Mouse (Mus musculus): ENCODE results near the gene Banp. TPM values are rescaled to one million over a fixed set of nuclear protein-coding genes. Genes with fewer than 3 reads are reported as not detected.

Banp gene
- polyA plus RNA-seq, 1 experiment from 2014 or later, result 39.5 TPM

DNA sequence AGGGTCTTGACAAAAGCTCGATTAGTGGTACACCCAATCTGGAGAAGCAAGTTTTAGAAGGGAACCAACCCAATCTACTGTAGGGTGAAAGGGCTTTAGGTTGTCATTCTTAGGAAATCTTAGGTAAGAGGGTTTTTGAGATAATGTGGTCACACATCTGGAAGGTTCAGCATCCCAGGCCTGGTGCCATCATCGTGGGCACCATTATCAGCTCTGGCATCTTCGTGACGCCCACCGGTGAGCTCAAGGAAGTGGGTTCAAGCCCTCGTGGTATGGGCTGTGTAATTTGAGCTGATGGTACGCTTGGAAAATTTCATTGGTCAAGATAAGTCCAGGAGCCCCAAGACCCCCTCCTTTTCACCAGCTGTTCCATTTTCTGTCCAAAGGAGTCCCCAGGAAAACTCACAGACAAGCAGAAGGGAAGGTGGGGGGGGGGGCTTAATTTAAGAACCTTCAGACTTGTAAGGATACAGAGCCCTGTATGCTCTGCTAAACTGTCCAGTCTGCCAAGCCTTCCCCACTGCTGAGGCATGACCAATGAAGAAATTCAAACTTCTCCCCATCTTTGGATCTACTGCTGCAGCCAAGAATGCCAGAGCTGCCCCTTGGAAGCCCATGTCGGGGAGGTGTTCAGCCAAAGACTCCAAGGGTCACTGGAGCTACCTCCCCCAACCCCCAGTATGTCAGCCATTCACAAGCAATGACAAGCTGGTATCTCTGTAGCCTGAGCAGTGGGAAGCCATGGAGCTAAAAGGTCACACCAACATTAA lies 41.0 kb upstream of the Banp start:
- peaks cover 25% of the 10 kb centered on the region for H3K4me1 ChIP-seq (ENCODE audit: control insufficient read depth, insufficient read depth, low read length)
- no peaks in the 10 kb centered on the region for H3K36me3 ChIP-seq (ENCODE audit: control insufficient read depth, insufficient read depth, low read length)
- no peak overlapping the region for H3K9ac ChIP-seq (ENCODE audit: low read depth, low read length)
- H3K9me3 ChIP-seq (ENCODE audit: control insufficient read depth, low read length), result no peaks in the 10 kb centered on the region
- ATAC-seq (ENCODE audit: low FRiP score, low TSS enrichment), result no peak
- H3K27me3 ChIP-seq (ENCODE audit: control insufficient read depth, insufficient read depth, low read length), result no peaks in the 10 kb centered on the region
- no peak overlapping the region for H3K4me3 ChIP-seq (ENCODE audit: low read length)
- 33% methylated on average over 8 of the region's 8 CpGs for WGBS
- H3K27ac ChIP-seq (ENCODE audit: low read depth, low read length), result no peak overlapping the region
- peak overlapping the region; percentile 97 for H3K4me2 ChIP-seq (replicated peaks; ENCODE audit: low read depth, low read length)

- H3K4me3 ChIP-seq (ENCODE audit: low read length), result no peak overlapping the region
- no peaks in the 10 kb centered on the region for H3K27me3 ChIP-seq (ENCODE audit: control insufficient read depth, insufficient read depth, low read length)
- no peaks in the 10 kb centered on the region for H3K36me3 ChIP-seq (ENCODE audit: control insufficient read depth, insufficient read depth, low read length)
- H3K4me1 ChIP-seq (ENCODE audit: control insufficient read depth, insufficient read depth, low read length), result peaks cover 25% of the 10 kb centered on the region
- no peak overlapping the region for H3K9ac ChIP-seq (ENCODE audit: low read depth, low read length)
- no peak overlapping the region for H3K4me2 ChIP-seq (replicated peaks; ENCODE audit: low read depth, low read length)
- no peak for ATAC-seq (ENCODE audit: low FRiP score, low TSS enrichment)
- no peak overlapping the region for H3K27ac ChIP-seq (ENCODE audit: low read depth, low read length)
- no peaks in the 10 kb centered on the region for H3K9me3 ChIP-seq (ENCODE audit: control insufficient read depth, low read length)
- WGBS, result 70% methylated on average over 8 of the region's 8 CpGs
Observed at GRCm38 (mm10) chr8:121909148-121909541, 40.4 kb upstream of the Banp start.

DNA sequence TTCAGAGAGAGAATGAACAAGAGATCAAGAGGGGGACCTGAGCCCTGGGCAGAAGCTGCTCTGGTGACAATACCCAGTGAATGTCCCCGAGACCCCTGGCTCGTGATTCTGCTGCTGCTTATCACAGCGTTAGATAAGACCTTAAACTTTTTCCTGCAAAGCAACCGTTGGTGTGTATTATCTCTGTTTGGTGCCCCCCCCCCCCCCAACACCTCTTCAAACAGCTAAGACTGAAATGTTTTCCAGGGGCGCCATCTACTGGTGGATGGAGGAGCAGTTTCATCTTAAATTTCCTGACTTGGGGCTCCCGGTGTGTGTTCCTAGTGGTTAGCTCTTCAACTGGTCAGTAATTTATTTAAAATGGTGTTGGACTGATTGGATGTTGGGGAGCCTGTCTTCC lies 39.9 kb upstream of the Banp start:
- Histone ChIP-seq H3K4me3 (ENCODE audit: low read length) (no peak overlapping the region), H3K9me3 (ENCODE audit: control insufficient read depth, low read length) (no peaks in the 10 kb centered on the region), H3K27ac (ENCODE audit: low read depth, low read length) (no peak overlapping the region), H3K9ac (ENCODE audit: low read depth, low read length) (no peak overlapping the region), H3K4me2 (replicated peaks; ENCODE audit: low read depth, low read length) (no peak overlapping the region), H3K36me3 (ENCODE audit: control insufficient read depth, insufficient read depth, low read length) (no peaks in the 10 kb centered on the region), H3K27me3 (ENCODE audit: control insufficient read depth, insufficient read depth, low read length) (no peaks in the 10 kb centered on the region), H3K4me1 (ENCODE audit: control insufficient read depth, insufficient read depth, low read length) (peaks cover 25% of the 10 kb centered on the region)
- 9% methylated on average over 6 of the region's 6 CpGs for WGBS
- ATAC-seq (ENCODE audit: low FRiP score, low TSS enrichment), result no peak

- 94% methylated on average over 6 of the region's 6 CpGs for WGBS
- ATAC-seq (ENCODE audit: low FRiP score, low TSS enrichment), result no peak
- Histone ChIP-seq H3K4me1 (ENCODE audit: control insufficient read depth, insufficient read depth, low read length) (peaks cover 9% of the 10 kb centered on the region; the same call in 1 of the 2 replicates), H3K9ac (ENCODE audit: low read depth, low read length) (no peak overlapping the region), H3K9me3 (ENCODE audit: control insufficient read depth, low read length) (no peaks in the 10 kb centered on the region), H3K27me3 (ENCODE audit: control insufficient read depth, insufficient read depth, low read length) (no peaks in the 10 kb centered on the region), H3K27ac (ENCODE audit: low read depth, low read length) (no peak overlapping the region), H3K36me3 (ENCODE audit: control insufficient read depth, insufficient read depth, low read length) (no peaks in the 10 kb centered on the region), H3K4me2 (replicated peaks; ENCODE audit: low read depth, low read length) (no peak overlapping the region), H3K4me3 (ENCODE audit: low read length) (no peak overlapping the region)
Observed at GRCm38 (mm10) chr8:121911400-121911799, 38.1 kb upstream of the Banp start.

- Histone ChIP-seq H3K27ac (ENCODE audit: low read depth, low read length) (no peak overlapping the region), H3K4me1 (ENCODE audit: control insufficient read depth, insufficient read depth, low read length) (peaks cover 9% of the 10 kb centered on the region; the same call in 1 of the 2 replicates), H3K27me3 (ENCODE audit: control insufficient read depth, insufficient read depth, low read length) (no peaks in the 10 kb centered on the region), H3K9me3 (ENCODE audit: control insufficient read depth, low read length) (no peaks in the 10 kb centered on the region), H3K9ac (ENCODE audit: low read depth, low read length) (no peak overlapping the region), H3K4me2 (replicated peaks; ENCODE audit: low read depth, low read length) (no peak overlapping the region), H3K36me3 (ENCODE audit: control insufficient read depth, insufficient read depth, low read length) (no peaks in the 10 kb centered on the region), H3K4me3 (ENCODE audit: low read length) (no peak overlapping the region)
- 71% methylated on average over 7 of the region's 7 CpGs for WGBS
- ATAC-seq (ENCODE audit: low FRiP score, low TSS enrichment), result no peak
Observed at GRCm38 (mm10) chr8:121911987-121912386, 37.6 kb upstream of the Banp start.

DNA sequence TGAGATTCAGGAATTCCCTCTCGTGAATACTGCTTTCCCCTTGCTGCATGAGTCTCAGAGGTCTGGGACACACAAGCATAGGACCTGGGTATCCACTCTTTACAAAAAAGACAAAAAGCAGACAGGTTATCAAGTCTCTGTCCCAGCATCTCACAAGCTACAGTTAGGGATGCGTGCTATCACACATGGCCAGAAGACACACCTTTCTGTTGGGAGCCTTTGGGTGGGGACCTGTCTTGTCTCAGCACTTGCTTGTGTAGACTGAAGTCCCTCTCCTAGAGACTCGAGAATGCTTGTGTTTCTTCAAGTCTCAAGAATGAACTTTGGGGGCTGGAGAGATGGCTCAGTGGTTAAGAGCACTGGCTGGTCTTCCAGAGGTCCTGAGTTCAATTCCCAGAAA lies 36.7 kb upstream of the Banp start:
- Histone ChIP-seq H3K27ac (ENCODE audit: low read depth, low read length) (no peak overlapping the region), H3K9ac (ENCODE audit: low read depth, low read length) (no peak overlapping the region), H3K4me1 (ENCODE audit: control insufficient read depth, insufficient read depth, low read length) (peaks cover 8% of the 10 kb centered on the region; the same call in 1 of the 2 replicates), H3K4me2 (replicated peaks; ENCODE audit: low read depth, low read length) (no peak overlapping the region), H3K36me3 (ENCODE audit: control insufficient read depth, insufficient read depth, low read length) (no peaks in the 10 kb centered on the region), H3K27me3 (ENCODE audit: control insufficient read depth, insufficient read depth, low read length) (no peaks in the 10 kb centered on the region), H3K9me3 (ENCODE audit: control insufficient read depth, low read length) (no peaks in the 10 kb centered on the region), H3K4me3 (ENCODE audit: low read length) (no peak overlapping the region)
- WGBS, result 71% methylated on average over 3 of the region's 3 CpGs
- no peak for ATAC-seq (ENCODE audit: low FRiP score, low TSS enrichment)

GRCm38 (mm10) chr8:121913378-121913777 lies 36.2 kb upstream of the Banp start:
- no peak overlapping the region for H3K4me2 ChIP-seq (replicated peaks; ENCODE audit: low read depth, low read length)
- H3K4me3 ChIP-seq (ENCODE audit: low read length), result no peak overlapping the region
- 89% methylated on average over 8 of the region's 8 CpGs for WGBS
- no peak overlapping the region for H3K27ac ChIP-seq (ENCODE audit: low read depth, low read length)
- H3K36me3 ChIP-seq (ENCODE audit: control insufficient read depth, insufficient read depth, low read length), result no peaks in the 10 kb centered on the region
- H3K9ac ChIP-seq (ENCODE audit: low read depth, low read length), result no peak overlapping the region
- peaks cover 4% of the 10 kb centered on the region; the same call in 1 of the 2 replicates for H3K4me1 ChIP-seq (ENCODE audit: control insufficient read depth, insufficient read depth, low read length)
- H3K27me3 ChIP-seq (ENCODE audit: control insufficient read depth, insufficient read depth, low read length), result no peaks in the 10 kb centered on the region
- no peak for ATAC-seq (ENCODE audit: low FRiP score, low TSS enrichment)
- no peaks in the 10 kb centered on the region for H3K9me3 ChIP-seq (ENCODE audit: control insufficient read depth, low read length)

DNA sequence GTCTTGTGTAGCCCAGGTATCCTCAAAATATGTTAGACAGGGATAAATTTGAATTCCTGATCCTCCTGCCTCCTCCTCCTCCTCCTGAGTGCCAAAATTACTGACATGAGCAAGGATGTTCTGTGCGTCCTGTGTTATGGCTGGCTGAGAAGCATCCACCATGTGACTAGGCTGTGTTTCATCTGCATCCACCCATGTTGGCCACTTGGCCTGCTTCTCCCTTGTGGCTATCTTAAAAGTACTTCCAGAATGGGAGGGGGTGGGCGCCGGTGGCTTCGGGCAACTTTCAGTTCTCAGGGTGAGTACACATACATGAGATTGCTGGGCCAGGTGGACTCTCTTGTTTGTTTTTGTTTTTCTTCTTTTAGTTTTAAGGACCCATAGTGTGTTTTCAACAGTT lies 30.4 kb upstream of the Banp start:
- ATAC-seq (ENCODE audit: low FRiP score, low TSS enrichment), result no peak
- H3K36me3 ChIP-seq (ENCODE audit: control insufficient read depth, insufficient read depth, low read length), result no peaks in the 10 kb centered on the region
- WGBS, result 44% methylated on average over 4 of the region's 4 CpGs

DNA sequence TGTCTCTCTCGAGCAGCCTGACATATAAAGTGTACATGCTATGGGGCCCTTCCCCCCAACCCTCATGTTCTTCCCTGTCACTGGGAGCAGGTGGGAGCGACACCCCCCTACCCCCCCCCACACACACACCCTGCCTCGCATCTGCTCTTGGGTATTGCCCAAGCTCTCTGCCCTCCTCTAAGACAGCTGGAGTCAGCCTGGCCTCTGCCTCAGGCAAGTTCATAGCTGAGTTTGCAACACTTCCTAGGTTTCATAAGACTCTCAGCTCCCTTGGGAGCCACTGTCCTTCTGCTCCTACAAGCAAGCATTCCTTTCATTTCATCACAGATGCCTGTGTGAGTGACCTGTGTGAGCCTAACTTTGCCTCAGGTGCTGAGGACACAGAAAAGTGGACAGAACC lies 29.8 kb upstream of the Banp start:
- Histone ChIP-seq H3K4me1 (ENCODE audit: control insufficient read depth, insufficient read depth, low read length) (peaks cover 16% of the 10 kb centered on the region), H3K9ac (ENCODE audit: low read depth, low read length) (no peak overlapping the region), H3K9me3 (ENCODE audit: control insufficient read depth, low read length) (no peaks in the 10 kb centered on the region), H3K27ac (ENCODE audit: low read depth, low read length) (no peak overlapping the region), H3K27me3 (ENCODE audit: control insufficient read depth, insufficient read depth, low read length) (no peaks in the 10 kb centered on the region), H3K4me3 (ENCODE audit: low read length) (no peak overlapping the region), H3K36me3 (ENCODE audit: control insufficient read depth, insufficient read depth, low read length) (no peaks in the 10 kb centered on the region), H3K4me2 (replicated peaks; ENCODE audit: low read depth, low read length) (no peak overlapping the region)
- ATAC-seq (ENCODE audit: low FRiP score, low TSS enrichment), result peak; percentile 32; the same call in 1 of the 2 replicates
- WGBS, result 23% methylated on average over 3 of the region's 3 CpGs

More for the DNA sequence above, 30.4 kb upstream of the Banp start:
- Histone ChIP-seq H3K27me3 (ENCODE audit: control insufficient read depth, insufficient read depth, low read length) (no peaks in the 10 kb centered on the region), H3K4me3 (ENCODE audit: low read length) (no peak overlapping the region), H3K4me2 (replicated peaks; ENCODE audit: low read depth, low read length) (no peak overlapping the region), H3K9me3 (ENCODE audit: control insufficient read depth, low read length) (no peaks in the 10 kb centered on the region), H3K4me1 (ENCODE audit: control insufficient read depth, insufficient read depth, low read length) (peaks cover 16% of the 10 kb centered on the region), H3K27ac (ENCODE audit: low read depth, low read length) (0 out of 2 replicates have a peak overlapping the region, but pooled peaks have one; percentile 24), H3K9ac (ENCODE audit: low read depth, low read length) (no peak overlapping the region)

Data from kidney, embryonic 14.5 days (tissue).